Mouse (Mus musculus) heart, embryonic 11.5 days (tissue): Measurements from ENCODE around the gene Dclk2. TPM values are rescaled to one million over a fixed set of nuclear protein-coding genes. Genes with fewer than 3 reads are reported as not detected.

ENCODE experiments used
- ATAC-seq: fragments of 200-750 bp; cut with Nextera tagmentation; replicated peaks from 2 replicates; pipeline ENCODE4 v1.8.0; 2017; ENCODE audit warnings: moderate library complexity; ENCODE audit not compliant: insufficient number of reproducible peaks, low FRiP score, low TSS enrichment
- H3K27ac ChIP-seq: fragments of 300-500 bp; sonication (generic); 2 replicates; pipeline ENCODE4 v1.5.1; 2014; ENCODE audit warnings: mild to moderate bottlenecking, low read depth, low read length
- H3K27me3 ChIP-seq: fragments of 300-500 bp; sonication (generic); 2 replicates; pipeline ENCODE4 v1.6.1; 2014; ENCODE audit warnings: mild to moderate bottlenecking, low read length, mixed read lengths; ENCODE audit not compliant: control insufficient read depth, insufficient read depth
- H3K36me3 ChIP-seq: fragments of 300-500 bp; sonication (generic); 2 replicates; pipeline ENCODE4 v1.6.1; 2014; ENCODE audit warnings: mild to moderate bottlenecking, low read length, moderate library complexity, mixed read lengths; ENCODE audit not compliant: control insufficient read depth, insufficient read depth
- H3K4me1 ChIP-seq: fragments of 300-500 bp; sonication (generic); 2 replicates; pipeline ENCODE4 v1.6.1; 2014; ENCODE audit warnings: low read length; ENCODE audit not compliant: control insufficient read depth, insufficient read depth
- H3K4me2 ChIP-seq: fragments of 300-500 bp; sonication (generic); 2 replicates; pipeline ENCODE4 v1.6.1; 2014; ENCODE audit warnings: mild to moderate bottlenecking, moderate library complexity
- H3K4me3 ChIP-seq: fragments of 300-500 bp; sonication (generic); 2 replicates; pipeline ENCODE4 v1.5.1; 2014; ENCODE audit warnings: low read depth, low read length
- H3K9ac ChIP-seq: fragments of 300-500 bp; sonication (generic); 2 replicates; pipeline ENCODE4 v1.6.1; 2014; ENCODE audit warnings: mild to moderate bottlenecking, low read depth, low read length, moderate library complexity
- H3K9me3 ChIP-seq: fragments of 300-500 bp; sonication (generic); replicated peaks from 2 replicates; pipeline ENCODE4 v1.6.1; 2016; ENCODE audit warnings: low read length; ENCODE audit not compliant: control insufficient read depth
- WGBS: fragments of 180-500 bp; shearing (Covaris S2); extraction: QIAGEN DNeasy Blood & Tissue Kit; methylation state at CpG from one replicate; pipeline ENCODE4 v1.1.7; 2014; ENCODE audit not compliant: insufficient replicate concordance; 5-methylcytosine and 5-hydroxymethylcytosine counted together
- polyA plus RNA-seq: library from polyadenylated mRNA; unstranded; fragments of >200 nt; fragmentation: Nextera tagmentation; extraction: Ambion mirVana; gene quantifications from 2 replicates; pipeline ENCODE4 v1.2.1, GENCODE M21; 2014

Dclk2 gene
- polyA plus RNA-seq, 1 experiment from 2014 or later: 4.3 TPM

- no peak overlapping the region for H3K9ac ChIP-seq
- no peaks in the 10 kb centered on the region for H3K9me3 ChIP-seq
- no peak for ATAC-seq
- no peaks in the 10 kb centered on the region for H3K36me3 ChIP-seq
- no peaks in the 10 kb centered on the region for H3K27me3 ChIP-seq
- H3K4me1 ChIP-seq: no peaks in the 10 kb centered on the region
- H3K4me3 ChIP-seq: no peak overlapping the region
- WGBS: 70% methylated on average over 10 of the region's 10 CpGs
- H3K4me2 ChIP-seq: no peak overlapping the region
- no peak overlapping the region for H3K27ac ChIP-seq
Observed at GRCm38 (mm10) chr3:86862245-86862938, 58.3 kb downstream of the Dclk2 start.

GRCm38 (mm10) chr3:86859791-86860190, 60.9 kb downstream of the Dclk2 start:
- no peaks in the 10 kb centered on the region for H3K9me3 ChIP-seq
- ATAC-seq: no peak
- H3K4me3 ChIP-seq: no peak overlapping the region
- H3K9ac ChIP-seq: no peak overlapping the region
- WGBS: 83% methylated on average over 2 of the region's 2 CpGs
- H3K27ac ChIP-seq: no peak overlapping the region
- no peaks in the 10 kb centered on the region for H3K36me3 ChIP-seq
- no peaks in the 10 kb centered on the region for H3K27me3 ChIP-seq
- no peaks in the 10 kb centered on the region for H3K4me1 ChIP-seq
- no peak overlapping the region for H3K4me2 ChIP-seq

- 91% methylated on average over 5 of the region's 5 CpGs for whole genome bisulfite sequencing
- ATAC-seq: no peak
- no peak overlapping the region for H3K27ac ChIP-seq
- no peaks in the 10 kb centered on the region for H3K4me1 ChIP-seq
- H3K27me3 ChIP-seq: no peaks in the 10 kb centered on the region
- H3K4me2 ChIP-seq: no peak overlapping the region
- H3K36me3 ChIP-seq: no peaks in the 10 kb centered on the region
- no peaks in the 10 kb centered on the region for H3K9me3 ChIP-seq
- no peak overlapping the region for H3K9ac ChIP-seq
- H3K4me3 ChIP-seq: no peak overlapping the region
Observed at GRCm38 (mm10) chr3:86858699-86859098, 62.0 kb downstream of the Dclk2 start.

- no peaks in the 10 kb centered on the region for H3K27me3 ChIP-seq
- H3K4me3 ChIP-seq: no peak overlapping the region
- H3K9me3 ChIP-seq: no peaks in the 10 kb centered on the region
- no peak overlapping the region for H3K9ac ChIP-seq
- WGBS: 81% methylated on average over 8 of the region's 8 CpGs
- no peaks in the 10 kb centered on the region for H3K4me1 ChIP-seq
- no peak overlapping the region for H3K4me2 ChIP-seq
- H3K27ac ChIP-seq: no peak overlapping the region
- no peak for ATAC-seq
- no peaks in the 10 kb centered on the region for H3K36me3 ChIP-seq
Observed at GRCm38 (mm10) chr3:86857833-86858398, 62.7 kb downstream of the Dclk2 start.

- no peak overlapping the region for H3K27ac ChIP-seq
- H3K9me3 ChIP-seq: no peaks in the 10 kb centered on the region
- no peak for ATAC-seq
- H3K36me3 ChIP-seq: no peaks in the 10 kb centered on the region
- H3K4me3 ChIP-seq: no peak overlapping the region
- WGBS: 64% methylated on average over 3 of the region's 3 CpGs
- no peak overlapping the region for H3K9ac ChIP-seq
- H3K27me3 ChIP-seq: no peaks in the 10 kb centered on the region
- H3K4me1 ChIP-seq: peaks cover 3% of the 10 kb centered on the region; the same call in 1 of the 2 replicates
- no peak overlapping the region for H3K4me2 ChIP-seq
Observed at GRCm38 (mm10) chr3:86852867-86853266, 67.8 kb downstream of the Dclk2 start.

GRCm38 (mm10) chr3:86851131-86851530, 69.5 kb downstream of the Dclk2 start:
- H3K36me3 ChIP-seq: no peaks in the 10 kb centered on the region
- 81% methylated on average over 7 of the region's 7 CpGs for WGBS
- no peak for ATAC-seq
- H3K9ac ChIP-seq: no peak overlapping the region
- H3K9me3 ChIP-seq: no peaks in the 10 kb centered on the region
- no peak overlapping the region for H3K27ac ChIP-seq
- no peaks in the 10 kb centered on the region for H3K27me3 ChIP-seq
- H3K4me3 ChIP-seq: no peak overlapping the region
- peaks cover 3% of the 10 kb centered on the region; the same call in 1 of the 2 replicates for H3K4me1 ChIP-seq
- no peak overlapping the region for H3K4me2 ChIP-seq

- Histone ChIP-seq H3K9me3 (no peaks in the 10 kb centered on the region), H3K27me3 (no peaks in the 10 kb centered on the region), H3K4me1 (peaks cover 3% of the 10 kb centered on the region; the same call in 1 of the 2 replicates), H3K4me2 (no peak overlapping the region), H3K27ac (no peak overlapping the region), H3K4me3 (no peak overlapping the region), H3K36me3 (no peaks in the 10 kb centered on the region), H3K9ac (no peak overlapping the region)
- WGBS: 62% methylated on average over 10 of the region's 10 CpGs
- ATAC-seq: no peak
Observed at GRCm38 (mm10) chr3:86850394-86851030, 70.1 kb downstream of the Dclk2 start.

- Histone ChIP-seq H3K36me3 (no peaks in the 10 kb centered on the region), H3K27me3 (no peaks in the 10 kb centered on the region), H3K4me1 (peaks cover 3% of the 10 kb centered on the region; the same call in 1 of the 2 replicates), H3K4me3 (no peak overlapping the region), H3K9me3 (no peaks in the 10 kb centered on the region), H3K4me2 (no peak overlapping the region), H3K27ac (no peak overlapping the region), H3K9ac (no peak overlapping the region)
- 83% methylated on average over 2 of the region's 2 CpGs for WGBS
- no peak for ATAC-seq
Observed at GRCm38 (mm10) chr3:86849337-86849736, 71.3 kb downstream of the Dclk2 start.
